Mouse (Mus musculus) hindbrain, embryonic 16.5 days (tissue): ENCODE measurements around the gene Clec2i. TPM values are rescaled to one million over a fixed set of nuclear protein-coding genes. Genes with fewer than 3 reads are reported as not detected.

Source experiments
- ATAC-seq: fragments of 200-750 bp; cut with Nextera tagmentation; 2 replicates; pipeline ENCODE4 v1.8.0; 2017; ENCODE audit warnings: moderate TSS enrichment, moderate library complexity
- H3K27ac ChIP-seq: fragments of 300-500 bp; sonication (generic); 2 replicates; pipeline ENCODE4 v1.5.1; 2014; ENCODE audit warnings: low read depth, mild to moderate bottlenecking, control low read depth, low read length, moderate library complexity
- H3K27me3 ChIP-seq: fragments of 300-500 bp; sonication (generic); replicated peaks from 2 replicates; pipeline ENCODE4 v1.6.1; 2014; ENCODE audit warnings: low read length; ENCODE audit not compliant: control insufficient read depth, insufficient read depth
- H3K36me3 ChIP-seq: fragments of 300-500 bp; sonication (generic); 2 replicates; pipeline ENCODE4 v1.6.1; 2014; ENCODE audit warnings: mild to moderate bottlenecking, low read length, moderate library complexity, mixed read lengths; ENCODE audit not compliant: control insufficient read depth, insufficient read depth
- H3K4me1 ChIP-seq: fragments of 300-500 bp; sonication (generic); 2 replicates; pipeline ENCODE4 v1.6.1; 2014; ENCODE audit warnings: low read depth, low read length; ENCODE audit not compliant: control insufficient read depth, insufficient read depth
- H3K4me2 ChIP-seq: fragments of 300-500 bp; sonication (generic); 2 replicates; pipeline ENCODE4 v1.6.1; 2014; ENCODE audit warnings: mild to moderate bottlenecking, low read length, control low read depth, moderate library complexity
- H3K4me3 ChIP-seq: fragments of 300-500 bp; sonication (generic); 2 replicates; pipeline ENCODE4 v1.5.1; 2014; ENCODE audit warnings: mild to moderate bottlenecking, low read length, control low read depth, moderate library complexity
- H3K9ac ChIP-seq: fragments of 300-500 bp; sonication (generic); 2 replicates; pipeline ENCODE4 v1.6.1; 2014; ENCODE audit warnings: low read depth, mild to moderate bottlenecking, control low read depth, low read length, moderate library complexity
- H3K9me3 ChIP-seq: fragments of 300-500 bp; sonication (generic); 2 replicates; pipeline ENCODE4 v1.6.1; 2014; ENCODE audit warnings: mild to moderate bottlenecking, low read length, moderate library complexity; ENCODE audit not compliant: control insufficient read depth
- WGBS: fragments of 180-500 bp; shearing (Covaris S2); extraction: QIAGEN DNeasy Blood & Tissue Kit; methylation state at CpG from one replicate; pipeline ENCODE4 v1.1.7; 2014; 5-methylcytosine and 5-hydroxymethylcytosine counted together
- polyA plus RNA-seq: library from polyadenylated mRNA; unstranded; fragments of >200 nt; fragmentation: Nextera tagmentation; extraction: Ambion mirVana; gene quantifications from 2 replicates; pipeline ENCODE4 v1.2.1, GENCODE M21; 2015

Gene Clec2i
- polyA plus RNA-seq, 1 experiment from 2014 or later = not detected

DNA sequence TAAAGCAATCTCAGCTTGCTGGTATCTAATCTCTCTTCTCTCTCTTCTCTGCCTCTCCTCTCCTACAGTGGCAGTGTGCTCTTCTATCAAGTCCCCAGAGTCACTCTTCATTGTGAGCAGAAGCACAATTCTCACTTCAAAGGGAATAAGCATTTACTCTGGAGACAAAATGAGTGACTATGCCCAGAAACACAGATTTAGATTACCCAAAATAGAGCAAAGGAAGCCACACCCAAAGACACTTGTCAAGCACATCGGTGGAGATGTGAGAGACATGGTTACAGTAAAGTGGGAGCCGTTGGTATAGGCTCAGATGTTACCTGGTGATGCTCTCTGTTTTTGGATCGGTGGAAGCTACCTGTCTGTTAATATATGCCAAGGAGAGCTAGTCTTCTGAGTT is 34.6 kb upstream of the Clec2i start:
- Histone ChIP-seq H3K27me3 (no peaks in the 10 kb centered on the region), H3K4me2 (no peak overlapping the region), H3K36me3 (no peaks in the 10 kb centered on the region), H3K9me3 (no peaks in the 10 kb centered on the region), H3K9ac (no peak overlapping the region), H3K4me3 (no peak overlapping the region), H3K27ac (no peak overlapping the region), H3K4me1 (no peaks in the 10 kb centered on the region)
- ATAC-seq = no peak
- WGBS = 80% methylated on average over 3 of the region's 3 CpGs

DNA sequence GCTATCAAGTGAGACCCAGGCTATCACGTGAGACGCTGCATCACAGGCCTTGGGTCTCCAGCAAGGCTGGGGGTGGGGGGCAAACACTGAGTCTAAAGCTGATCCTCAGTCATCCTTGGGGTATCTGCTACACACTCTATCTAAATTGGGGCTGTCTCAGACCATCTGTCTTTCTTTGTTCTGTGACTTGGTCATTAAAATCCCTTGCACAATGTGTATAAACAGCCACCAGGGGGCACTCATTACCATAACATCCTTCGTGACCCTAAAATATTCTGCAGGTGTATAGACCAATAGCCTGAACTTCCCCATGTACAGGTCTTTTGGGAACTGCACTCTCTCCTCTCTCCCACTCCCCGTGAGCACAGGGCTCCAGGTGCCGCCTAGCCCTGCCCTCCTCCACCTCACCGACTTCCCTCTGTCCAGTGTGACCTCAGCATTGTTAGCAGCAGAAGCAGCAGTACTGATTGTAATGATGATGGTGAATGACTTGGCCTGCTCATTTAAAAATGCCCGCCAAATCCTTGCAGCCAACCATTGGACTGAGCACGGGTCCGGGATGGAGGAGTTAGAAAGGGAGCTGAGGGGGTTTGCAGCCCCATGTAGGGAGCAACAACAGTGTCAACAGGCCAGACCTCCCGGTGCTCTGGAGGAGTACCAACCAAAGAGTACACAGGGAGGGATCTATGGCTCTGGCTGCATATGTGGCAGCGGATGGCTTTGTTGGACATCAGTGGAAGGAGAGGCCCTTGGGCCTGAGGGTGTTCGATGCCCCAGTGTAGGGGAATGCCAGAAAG is 33.2 kb upstream of the Clec2i start:
- H3K27ac ChIP-seq = no peak overlapping the region
- H3K4me1 ChIP-seq = no peaks in the 10 kb centered on the region
- 44% methylated on average over 12 of the region's 12 CpGs for WGBS
- ATAC-seq = peak; percentile 66; the same call in 1 of the 2 replicates
- H3K27me3 ChIP-seq = no peaks in the 10 kb centered on the region
- no peaks in the 10 kb centered on the region for H3K9me3 ChIP-seq
- no peak overlapping the region for H3K4me3 ChIP-seq
- H3K36me3 ChIP-seq = no peaks in the 10 kb centered on the region
- no peak overlapping the region for H3K9ac ChIP-seq
- peak overlapping the region; percentile 10 for H3K4me2 ChIP-seq

DNA sequence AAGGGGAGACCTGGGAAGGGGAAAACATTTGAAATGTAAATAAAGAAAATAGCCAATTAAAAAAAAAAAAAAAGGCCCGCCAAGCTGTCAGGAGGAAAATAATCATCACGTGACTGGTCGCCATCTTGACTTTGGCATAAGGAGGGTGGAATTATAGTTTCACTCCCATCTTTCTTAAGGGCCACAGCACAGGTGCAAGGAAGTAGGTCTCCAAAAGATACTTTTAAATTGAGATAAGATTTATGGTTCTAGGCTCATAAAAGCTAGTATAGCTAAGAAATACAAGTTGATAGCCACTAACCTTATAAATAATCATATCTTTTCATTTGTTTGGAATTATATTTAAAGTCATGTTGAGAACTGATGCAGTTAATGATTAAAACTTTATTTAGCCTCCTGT is 32.5 kb upstream of the Clec2i start:
- H3K4me1 ChIP-seq = no peaks in the 10 kb centered on the region
- no peak overlapping the region for H3K27ac ChIP-seq
- no peak overlapping the region for H3K9ac ChIP-seq
- no peak overlapping the region for H3K4me2 ChIP-seq
- no peak for ATAC-seq
- H3K9me3 ChIP-seq = no peaks in the 10 kb centered on the region
- 94% methylated on average over 3 of the region's 3 CpGs for WGBS
- no peaks in the 10 kb centered on the region for H3K27me3 ChIP-seq
- no peak overlapping the region for H3K4me3 ChIP-seq
- H3K36me3 ChIP-seq = no peaks in the 10 kb centered on the region

DNA sequence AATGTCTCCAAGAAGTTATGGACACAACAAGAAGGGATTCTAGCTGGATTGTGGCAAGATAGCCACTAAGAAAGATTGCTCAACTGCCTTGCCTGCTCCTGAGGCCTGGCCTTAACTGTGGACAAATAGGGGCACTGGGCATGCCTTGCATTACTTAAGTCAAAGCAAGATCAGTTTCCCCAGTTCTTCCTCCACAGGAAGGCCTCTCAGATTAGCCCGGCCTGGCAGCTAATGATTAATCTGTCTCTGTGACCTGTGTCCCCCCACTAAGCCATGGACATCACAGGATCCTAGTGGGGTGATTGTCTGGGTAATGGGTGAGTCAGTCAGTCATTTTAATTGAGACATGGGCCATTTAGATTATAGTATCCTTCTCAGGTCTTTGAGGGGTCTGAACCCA is 31.9 kb upstream of the Clec2i start:
- WGBS = 60% methylated on average over 1 of the region's 1 CpGs
- no peak overlapping the region for H3K4me3 ChIP-seq
- H3K36me3 ChIP-seq = no peaks in the 10 kb centered on the region
- H3K4me2 ChIP-seq = no peak overlapping the region
- ATAC-seq = no peak
- H3K9me3 ChIP-seq = no peaks in the 10 kb centered on the region
- H3K27me3 ChIP-seq = no peaks in the 10 kb centered on the region
- no peak overlapping the region for H3K27ac ChIP-seq
- no peak overlapping the region for H3K9ac ChIP-seq
- no peaks in the 10 kb centered on the region for H3K4me1 ChIP-seq

- Histone ChIP-seq H3K9ac (no peak overlapping the region), H3K4me3 (no peak overlapping the region), H3K9me3 (no peaks in the 10 kb centered on the region), H3K27ac (no peak overlapping the region), H3K4me2 (no peak overlapping the region), H3K27me3 (no peaks in the 10 kb centered on the region), H3K4me1 (no peaks in the 10 kb centered on the region), H3K36me3 (no peaks in the 10 kb centered on the region)
- ATAC-seq = peak; percentile 80
- WGBS = 43% methylated on average over 5 of the region's 5 CpGs
Observed at GRCm38 (mm10) chr6:128856250-128856649, 31.1 kb upstream of the Clec2i start.

DNA sequence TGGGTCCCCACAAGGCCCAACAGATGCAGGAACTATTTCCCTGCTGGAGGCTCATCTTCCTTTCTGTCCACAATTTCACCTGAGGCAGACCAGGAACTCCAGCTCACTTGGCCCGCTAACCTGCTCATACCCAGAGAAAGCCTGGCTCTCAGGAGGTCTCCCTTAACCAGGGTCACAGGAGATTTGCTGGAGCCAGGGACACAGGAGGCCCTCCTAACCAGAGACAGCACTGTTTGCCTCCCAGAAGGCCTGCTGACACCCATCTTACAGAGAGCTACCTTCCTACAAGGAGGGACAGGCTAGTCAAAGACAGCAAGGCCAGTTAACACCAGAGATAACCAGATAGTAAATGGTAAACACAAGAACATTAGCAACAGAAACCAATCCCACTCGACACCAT is 29.4 kb upstream of the Clec2i start:
- Histone ChIP-seq H3K27me3 (no peaks in the 10 kb centered on the region), H3K27ac (no peak overlapping the region), H3K4me2 (no peak overlapping the region), H3K9me3 (no peaks in the 10 kb centered on the region), H3K4me1 (no peaks in the 10 kb centered on the region), H3K9ac (no peak overlapping the region), H3K4me3 (no peak overlapping the region), H3K36me3 (no peaks in the 10 kb centered on the region)
- 95% methylated on average over 2 of the region's 2 CpGs for WGBS
- no peak for ATAC-seq

GRCm38 (mm10) chr6:128868861-128869260 is 18.5 kb upstream of the Clec2i start:
- WGBS = 14% methylated on average over 3 of the region's 3 CpGs
- no peaks in the 10 kb centered on the region for H3K36me3 ChIP-seq
- no peak overlapping the region for H3K9ac ChIP-seq
- no peaks in the 10 kb centered on the region for H3K9me3 ChIP-seq
- H3K4me2 ChIP-seq = no peak overlapping the region
- H3K27ac ChIP-seq = no peak overlapping the region
- no peak overlapping the region for H3K4me3 ChIP-seq
- H3K27me3 ChIP-seq = no peaks in the 10 kb centered on the region
- no peaks in the 10 kb centered on the region for H3K4me1 ChIP-seq
- no peak for ATAC-seq

- Histone ChIP-seq H3K9me3 (0 out of 2 replicates have a peak, but pooled peaks cover 2% of the 10 kb centered on the region), H3K4me3 (no peak overlapping the region), H3K27ac (no peak overlapping the region), H3K27me3 (no peaks in the 10 kb centered on the region), H3K9ac (no peak overlapping the region), H3K36me3 (no peaks in the 10 kb centered on the region), H3K4me1 (no peaks in the 10 kb centered on the region), H3K4me2 (no peak overlapping the region)
- WGBS = 81% methylated on average over 1 of the region's 1 CpGs
- ATAC-seq = no peak
Observed at GRCm38 (mm10) chr6:128871910-128872610, 15.3 kb upstream of the Clec2i start.

DNA sequence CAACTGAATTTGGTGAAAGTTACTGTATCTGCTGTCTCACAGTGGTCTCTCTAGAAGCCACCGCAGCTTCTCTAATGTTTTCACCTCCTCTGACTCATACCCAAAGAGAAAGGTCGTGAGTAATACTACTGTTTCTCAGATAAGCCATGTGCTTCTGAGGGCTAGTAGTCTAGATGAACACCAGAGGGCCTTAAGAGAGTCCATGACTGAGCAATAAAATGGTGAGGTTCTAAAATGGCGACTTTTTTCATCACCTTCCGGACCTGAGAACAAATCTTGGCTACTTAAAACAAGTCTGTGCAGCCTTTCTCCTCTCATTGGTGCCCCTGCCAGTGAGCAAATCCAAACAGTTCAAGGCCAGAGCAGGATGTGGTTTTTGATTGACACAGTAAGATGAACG is 1.4 kb downstream of the Clec2i start:
- Histone ChIP-seq H3K27ac (no peak overlapping the region), H3K4me3 (no peak overlapping the region), H3K4me1 (no peaks in the 10 kb centered on the region), H3K4me2 (no peak overlapping the region), H3K9ac (no peak overlapping the region), H3K9me3 (no peaks in the 10 kb centered on the region), H3K36me3 (no peaks in the 10 kb centered on the region), H3K27me3 (no peaks in the 10 kb centered on the region)
- no peak for ATAC-seq
- WGBS = 83% methylated on average over 5 of the region's 5 CpGs
